In genomic region chr14:61757086-61757822, GRCm38 (mm10) we compare ENCODE assay signal across 8 mouse cellular contexts.
DNase-seq lines count a peak whose midpoint lies in the region; ATAC-seq and TF ChIP-seq lines count a peak whose summit lies in the region.

No protein-coding gene starts in this region.

- WGBS in liver, embryonic 14.5 days (ENCODE audit: insufficient replicate concordance) = 6% methylated on average over 14 of the region's 15 CpGs
- 9% methylated on average over 14 of the region's 15 CpGs for WGBS in neural tube, embryonic 11.5 days

- H3K27me3 ChIP-seq in liver, embryonic 14.5 days (ENCODE audit: control insufficient read depth, insufficient read depth, low read length) = no peaks in the 10 kb centered on the region
- H3K27me3 ChIP-seq in neural tube, embryonic 11.5 days (ENCODE audit: control insufficient read depth, insufficient read depth, low read length) = no peaks in the 10 kb centered on the region

- ATAC-seq in liver, embryonic 14.5 days (ENCODE audit: insufficient read depth) = no peak
- ATAC-seq in neural tube, embryonic 11.5 days (ENCODE audit: insufficient read depth, low FRiP score, low TSS enrichment) = no peak

- H3K27ac ChIP-seq in liver, embryonic 14.5 days = no peak overlapping the region
- H3K27ac ChIP-seq in neural tube, embryonic 11.5 days (ENCODE audit: low read depth, low read length) = no peak overlapping the region

- TF ChIP-seq CTCF in liver, embryonic 14.5 days (IDR thresholded peaks at IDR 0.05; ENCODE audit: low read depth) = no peak

- no peak for TF ChIP-seq EP300 in liver, embryonic 14.5 days (IDR thresholded peaks at IDR 0.05; ENCODE audit: low read depth)

- H3K4me2 ChIP-seq in liver, embryonic 14.5 days (ENCODE audit: low read depth) = peak overlapping the region; percentile 25; the same call in 1 of the 2 replicates
- H3K4me2 ChIP-seq in neural tube, embryonic 11.5 days (ENCODE audit: low read depth) = peak overlapping the region; percentile 32; the same call in 1 of the 2 replicates

- no peak overlapping the region for H3K4me3 ChIP-seq in liver, embryonic 14.5 days (ENCODE audit: insufficient read depth in 1 of 2, low read depth in 2 of 2, low read length in 2 of 2)
- no peak overlapping the region; the same call in 1 of the 2 replicates for H3K4me3 ChIP-seq in neural tube, embryonic 11.5 days (ENCODE audit: low read depth, low read length)

- no peaks in the 10 kb centered on the region for H3K9me3 ChIP-seq in liver, embryonic 14.5 days (ENCODE audit: control insufficient read depth, low read length)
- H3K9me3 ChIP-seq in neural tube, embryonic 11.5 days (ENCODE audit: control insufficient read depth, low read length) = no peaks in the 10 kb centered on the region

- H3K36me3 ChIP-seq in liver, embryonic 14.5 days (replicated peaks; ENCODE audit: control insufficient read depth, insufficient read depth, low read depth) = no peaks in the 10 kb centered on the region
- no peaks in the 10 kb centered on the region for H3K36me3 ChIP-seq in neural tube, embryonic 11.5 days (ENCODE audit: control insufficient read depth, insufficient read depth, low read length)

- intact Hi-C loops in heart, postnatal 36 days (cut with DNase I) = no loop called here

- peak; percentile 12 to 13 for DNase-seq in B cell, adult 2 months
- peak; percentile 4 for DNase-seq in cerebellum, adult 9-10 months
- peak; percentile 71 to 78 for DNase-seq in frontal cortex, adult 2 months (ENCODE audit: extremely low spot score in 1 of 2, low spot score in 1 of 2)
- DNase-seq in heart, postnatal 36 days = peak; percentile 67 to 74
- peak; percentile 51 to 82 for DNase-seq in layer of hippocampus, adult 18-20 months (ENCODE audit: low spot score in 2 of 2)
- no peak for DNase-seq in liver, embryonic 14.5 days (ENCODE audit: low read depth in 3 of 3, low spot score in 3 of 3)
- peak; percentile 56 for DNase-seq in neural tube, embryonic 11.5 days (ENCODE audit: low spot score)
- DNase-seq in urinary bladder, adult 2 months (ENCODE audit: low spot score) = peak; percentile 45

- no peaks in the 10 kb centered on the region for H3K4me1 ChIP-seq in liver, embryonic 14.5 days (replicated peaks; ENCODE audit: control insufficient read depth in 2 of 2, insufficient read depth in 2 of 2, low read length in 1 of 2)
- H3K4me1 ChIP-seq in neural tube, embryonic 11.5 days (ENCODE audit: control insufficient read depth, insufficient read depth, low read length) = peaks cover 5% of the 10 kb centered on the region

- H3K9ac ChIP-seq in liver, embryonic 14.5 days (replicated peaks) = no peak overlapping the region
- peak overlapping the region; percentile 22; the same call in 1 of the 2 replicates for H3K9ac ChIP-seq in neural tube, embryonic 11.5 days (ENCODE audit: low read length)

Comparison
In these comparisons a context has a peak if more than half of its experiments do, and no peak if none do; other contexts are left out.
1. DNase-seq: peak in B cell, adult 2 months (2 of 2), cerebellum, adult 9-10 months (single experiment), frontal cortex, adult 2 months (2 of 2), heart, postnatal 36 days (2 of 2), layer of hippocampus, adult 18-20 months (2 of 2), neural tube, embryonic 11.5 days (single experiment) and urinary bladder, adult 2 months (single experiment); none in liver, embryonic 14.5 days (0 of 3).